Mouse (Mus musculus): ENCODE results near the gene Nop9. TPM values are rescaled to one million over a fixed set of nuclear protein-coding genes. Genes with fewer than 3 reads are reported as not detected.
"Not testable (repeated sequence)": the region's sequence is repeated elsewhere in the genome, so short reads cannot be mapped to it uniquely, and the experiment has no call there.

Gene Nop9
- polyA plus RNA-seq, 1 experiment from 2014 or later, result 34.3 TPM

DNA sequence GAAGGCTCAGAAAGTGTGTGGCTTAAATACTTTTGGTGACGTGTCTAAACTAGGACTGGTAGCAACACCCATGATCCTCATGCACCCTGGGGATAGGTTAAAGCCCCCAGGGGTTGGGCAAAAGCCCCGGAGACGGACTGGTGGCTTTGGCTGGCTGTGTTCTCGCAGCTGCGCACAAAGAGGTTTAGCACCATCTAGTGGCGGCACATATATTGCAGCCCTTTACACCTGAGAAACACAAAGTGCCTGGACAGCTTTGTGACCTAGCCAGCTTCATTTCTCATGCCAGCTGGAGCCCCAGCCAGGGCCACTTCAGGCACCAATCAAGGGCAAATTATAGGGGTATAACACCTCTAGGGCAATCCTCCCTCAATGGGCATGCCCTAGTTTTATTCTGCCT lies 14.7 kb downstream of the Nop9 start:
- WGBS, result under 1% methylated on average over 6 of the region's 6 CpGs
- Histone ChIP-seq H3K4me3 (replicated peaks) (peak overlapping the region; percentile 19), H3K27me3 (replicated peaks) (peaks cover 20% of the 10 kb centered on the region), H3K4me1 (peaks cover 15% of the 10 kb centered on the region), H3K4me2 (peak overlapping the region; percentile 51)
- ATAC-seq (ENCODE audit: insufficient read depth, low FRiP score, low read depth), result peak; percentile 36; the same call in 1 of the 2 replicates
- H3K9ac ChIP-seq, H3K27ac ChIP-seq, H3K36me3 ChIP-seq, H3K9me3 ChIP-seq: not testable (repeated sequence)

DNA sequence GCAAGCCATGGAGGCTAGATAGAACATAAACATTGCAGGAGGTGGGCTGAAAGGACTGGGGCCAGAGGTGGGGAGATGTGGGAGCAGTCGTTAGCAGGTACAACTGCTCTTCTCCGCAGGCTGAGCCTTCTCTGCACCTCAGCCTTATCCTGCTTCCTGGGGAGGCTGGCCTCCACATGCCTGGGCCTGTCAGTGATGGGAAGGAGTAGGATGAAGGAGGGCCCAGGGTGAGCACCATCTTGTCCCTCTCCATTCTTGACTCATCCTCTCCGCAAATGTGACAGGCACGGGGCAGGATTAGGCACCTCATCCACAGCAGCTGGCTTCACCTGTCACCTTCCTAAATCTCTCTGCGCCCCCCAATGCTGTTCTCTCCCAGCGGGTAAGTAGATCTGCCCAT lies 15.7 kb downstream of the Nop9 start, which contains the start of gene Ltb4r2:
TSS of gene Ltb4r2 (plus strand) at position 266 of the 400 bp plus-strand sequence.
- Histone ChIP-seq H3K36me3 (no peaks in the 10 kb centered on the region), H3K27ac (peak within 1 kb of the TSS; percentile 27; the same call in 1 of the 2 replicates), H3K9ac (peak within 1 kb of the TSS; percentile 65), H3K9me3 (no peaks in the 10 kb centered on the region), H3K4me3 (replicated peaks) (peak within 1 kb of the TSS; percentile 57), H3K4me1 (peaks cover 15% of the 10 kb centered on the region), H3K4me2 (peak within 1 kb of the TSS; percentile 98), H3K27me3 (replicated peaks) (peaks cover 20% of the 10 kb centered on the region)
- 78% methylated on average over 6 of the region's 6 CpGs for WGBS
- no peak for ATAC-seq (ENCODE audit: insufficient read depth, low FRiP score, low read depth)

DNA sequence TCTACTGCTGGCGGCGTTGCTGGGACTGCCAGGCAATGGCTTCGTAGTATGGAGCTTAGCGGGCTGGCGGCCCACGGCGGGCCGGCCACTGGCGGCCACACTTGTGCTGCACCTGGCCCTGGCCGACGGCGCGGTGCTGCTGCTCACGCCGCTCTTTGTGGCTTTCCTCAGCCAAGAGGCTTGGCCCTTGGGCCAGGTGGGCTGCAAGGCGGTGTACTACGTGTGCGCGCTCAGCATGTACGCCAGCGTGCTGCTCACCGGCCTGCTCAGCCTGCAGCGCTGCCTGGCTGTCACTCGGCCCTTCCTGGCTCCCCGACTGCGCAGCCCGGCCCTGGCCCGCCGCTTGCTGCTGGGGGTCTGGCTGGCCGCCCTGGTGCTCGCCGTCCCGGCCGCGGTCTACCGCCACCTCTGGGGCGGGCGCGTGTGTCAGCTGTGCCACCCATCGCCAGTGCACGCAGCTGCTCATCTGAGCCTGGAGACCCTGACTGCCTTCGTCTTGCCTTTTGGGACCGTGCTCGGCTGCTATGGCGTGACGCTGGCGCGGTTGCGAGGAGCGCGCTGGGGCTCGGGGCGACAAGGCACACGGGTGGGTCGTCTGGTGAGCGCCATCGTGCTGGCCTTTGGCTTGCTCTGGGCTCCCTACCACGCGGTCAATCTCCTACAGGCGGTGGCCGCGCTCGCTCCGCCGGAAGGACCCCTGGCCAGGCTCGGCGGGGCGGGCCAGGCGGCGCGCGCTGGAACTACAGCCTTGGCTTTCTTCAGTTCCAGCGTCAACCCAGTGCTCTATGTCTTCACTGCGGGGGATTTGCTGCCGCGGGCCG lies 16.7 kb downstream of the Nop9 start:
- Histone ChIP-seq H3K9me3 (no peaks in the 10 kb centered on the region), H3K4me3 (replicated peaks) (peak overlapping the region; percentile 57), H3K4me2 (peak overlapping the region; percentile 98), H3K36me3 (no peaks in the 10 kb centered on the region), H3K4me1 (peaks cover 15% of the 10 kb centered on the region), H3K9ac (peak overlapping the region; percentile 65), H3K27me3 (replicated peaks) (peaks cover 22% of the 10 kb centered on the region), H3K27ac (peak overlapping the region; percentile 27)
- under 1% methylated on average over 76 of the region's 77 CpGs for WGBS
- ATAC-seq (ENCODE audit: insufficient read depth, low FRiP score, low read depth), result peak; percentile 49

DNA sequence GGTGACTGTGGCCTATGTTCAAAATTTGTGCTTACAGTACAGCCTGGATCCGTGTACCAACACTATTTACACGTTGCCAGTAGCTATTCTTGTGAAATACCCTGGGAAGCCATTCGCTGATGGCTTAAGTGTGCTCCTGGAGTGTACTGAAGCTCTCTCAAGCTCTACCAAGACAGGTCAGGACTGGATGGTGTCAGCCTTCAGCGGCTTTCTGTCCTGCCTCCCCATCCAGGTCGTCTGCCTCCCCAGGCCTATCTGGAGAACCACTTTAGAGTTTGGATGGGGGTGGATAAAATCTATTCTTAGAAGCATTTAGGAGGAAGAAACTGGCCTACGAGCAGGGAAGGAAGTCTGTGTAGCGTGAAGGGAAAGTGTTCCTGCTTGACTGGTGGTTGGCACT lies 17.7 kb downstream of the Nop9 start:
- Histone ChIP-seq H3K9ac (no peak overlapping the region), H3K4me2 (peak overlapping the region; percentile 98)

DNA sequence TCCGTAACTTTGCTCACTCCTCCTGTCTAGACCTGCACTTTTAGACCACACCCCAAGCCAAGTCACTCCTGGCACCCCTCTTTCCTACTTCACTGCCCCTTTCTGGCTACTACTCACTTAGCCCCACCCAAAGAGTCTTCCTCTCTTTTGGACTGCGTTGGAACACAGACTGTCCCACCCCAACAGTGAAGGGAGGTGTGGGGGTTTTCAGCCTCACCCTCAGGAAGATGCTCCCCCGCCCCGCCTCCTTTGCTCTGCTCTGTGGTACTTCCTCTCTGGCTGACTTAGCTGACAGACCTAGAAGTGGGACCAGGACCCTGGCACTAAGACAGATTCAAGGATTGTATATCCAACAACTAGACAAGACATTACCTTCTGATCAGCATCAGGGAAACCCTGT lies 20.2 kb downstream of the Nop9 start, which contains the start of gene Ltb4r1:
TSS of gene Ltb4r1 (plus strand) at position 267 of the 400 bp plus-strand sequence.
- WGBS, result 56% methylated on average over 4 of the region's 4 CpGs
- no peak within 1 kb of the TSS for H3K27ac ChIP-seq
- no peak within 1 kb of the TSS for H3K9ac ChIP-seq
- H3K9me3 ChIP-seq, result no peaks in the 10 kb centered on the region
- no peak for ATAC-seq (ENCODE audit: insufficient read depth, low FRiP score, low read depth)
- H3K27me3 ChIP-seq (replicated peaks), result peaks cover 25% of the 10 kb centered on the region
- H3K4me2 ChIP-seq, result no peak within 1 kb of the TSS
- no peak within 1 kb of the TSS for H3K4me3 ChIP-seq (replicated peaks)
- no peaks in the 10 kb centered on the region for H3K36me3 ChIP-seq
- H3K4me1 ChIP-seq, result peaks cover 18% of the 10 kb centered on the region

More for the DNA sequence above, 17.7 kb downstream of the Nop9 start:
- peaks cover 25% of the 10 kb centered on the region for H3K27me3 ChIP-seq (replicated peaks)
- peaks cover 17% of the 10 kb centered on the region for H3K4me1 ChIP-seq
- H3K27ac ChIP-seq, result peak overlapping the region; percentile 27
- H3K9me3 ChIP-seq, result no peaks in the 10 kb centered on the region
- 51% methylated on average over 7 of the region's 7 CpGs for WGBS
- ATAC-seq (ENCODE audit: insufficient read depth, low FRiP score, low read depth), result no peak
- H3K36me3 ChIP-seq, result no peaks in the 10 kb centered on the region
- H3K4me3 ChIP-seq (replicated peaks), result no peak overlapping the region

DNA sequence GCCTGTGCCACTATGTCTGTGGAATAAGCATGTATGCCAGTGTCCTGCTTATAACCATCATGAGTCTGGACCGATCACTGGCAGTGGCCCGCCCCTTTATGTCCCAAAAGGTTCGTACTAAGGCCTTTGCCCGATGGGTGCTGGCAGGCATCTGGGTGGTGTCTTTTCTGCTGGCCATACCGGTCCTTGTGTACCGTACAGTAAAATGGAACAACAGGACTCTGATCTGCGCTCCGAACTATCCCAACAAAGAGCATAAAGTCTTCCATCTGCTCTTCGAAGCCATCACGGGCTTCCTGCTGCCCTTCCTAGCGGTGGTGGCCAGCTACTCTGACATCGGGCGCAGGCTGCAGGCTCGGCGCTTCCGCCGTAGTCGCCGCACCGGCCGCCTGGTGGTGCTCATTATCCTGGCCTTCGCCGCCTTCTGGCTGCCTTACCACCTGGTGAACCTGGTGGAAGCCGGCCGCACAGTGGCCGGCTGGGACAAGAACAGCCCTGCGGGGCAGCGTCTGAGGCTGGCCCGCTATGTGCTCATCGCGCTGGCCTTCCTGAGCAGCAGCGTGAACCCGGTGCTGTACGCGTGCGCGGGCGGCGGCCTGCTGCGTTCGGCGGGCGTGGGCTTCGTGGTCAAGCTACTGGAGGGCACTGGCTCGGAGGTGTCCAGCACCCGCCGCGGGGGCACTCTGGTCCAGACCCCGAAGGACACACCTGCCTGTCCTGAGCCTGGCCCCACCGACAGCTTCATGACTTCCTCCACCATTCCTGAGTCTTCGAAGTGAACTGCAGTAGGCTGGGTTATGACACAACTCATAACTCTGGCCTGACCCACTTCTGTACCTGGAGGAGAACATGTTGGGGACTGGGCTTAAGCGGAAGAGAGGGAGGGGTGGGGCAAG lies 22.3 kb downstream of the Nop9 start:
- Histone ChIP-seq H3K9me3 (no peaks in the 10 kb centered on the region), H3K27me3 (replicated peaks) (peaks cover 12% of the 10 kb centered on the region), H3K4me1 (peaks cover 8% of the 10 kb centered on the region; the same call in 1 of the 2 replicates), H3K4me3 (replicated peaks) (peak overlapping the region; percentile 43), H3K27ac (no peak overlapping the region), H3K4me2 (peak overlapping the region; percentile 89), H3K36me3 (no peaks in the 10 kb centered on the region), H3K9ac (no peak overlapping the region)
- peak; percentile 45 for ATAC-seq (ENCODE audit: insufficient read depth, low FRiP score, low read depth)
- WGBS, result 12% methylated on average over 52 of the region's 52 CpGs

DNA sequence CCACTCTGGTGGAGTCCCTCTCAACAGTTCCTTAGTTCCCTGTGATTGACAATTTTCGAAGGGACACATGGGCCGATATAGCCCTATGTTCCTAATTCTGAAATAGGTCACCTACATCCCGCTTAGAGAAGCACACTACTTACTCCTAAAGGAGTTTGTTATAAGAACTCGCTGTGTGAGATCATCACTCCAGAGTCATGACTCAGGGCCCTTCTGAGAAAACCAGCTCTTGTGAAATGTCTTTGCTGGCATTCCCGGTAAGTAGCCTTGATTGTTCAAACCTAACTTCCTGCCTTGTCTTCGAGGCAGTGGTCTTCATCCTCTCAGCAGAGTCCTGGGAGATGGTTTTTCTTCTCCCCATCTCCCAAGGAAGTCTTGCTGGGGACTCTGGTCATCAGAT lies 23.1 kb downstream of the Nop9 start:
- no peak for ATAC-seq (ENCODE audit: insufficient read depth, low FRiP score, low read depth)
- no peaks in the 10 kb centered on the region for H3K9me3 ChIP-seq
- 83% methylated on average over 6 of the region's 6 CpGs for WGBS

DNA sequence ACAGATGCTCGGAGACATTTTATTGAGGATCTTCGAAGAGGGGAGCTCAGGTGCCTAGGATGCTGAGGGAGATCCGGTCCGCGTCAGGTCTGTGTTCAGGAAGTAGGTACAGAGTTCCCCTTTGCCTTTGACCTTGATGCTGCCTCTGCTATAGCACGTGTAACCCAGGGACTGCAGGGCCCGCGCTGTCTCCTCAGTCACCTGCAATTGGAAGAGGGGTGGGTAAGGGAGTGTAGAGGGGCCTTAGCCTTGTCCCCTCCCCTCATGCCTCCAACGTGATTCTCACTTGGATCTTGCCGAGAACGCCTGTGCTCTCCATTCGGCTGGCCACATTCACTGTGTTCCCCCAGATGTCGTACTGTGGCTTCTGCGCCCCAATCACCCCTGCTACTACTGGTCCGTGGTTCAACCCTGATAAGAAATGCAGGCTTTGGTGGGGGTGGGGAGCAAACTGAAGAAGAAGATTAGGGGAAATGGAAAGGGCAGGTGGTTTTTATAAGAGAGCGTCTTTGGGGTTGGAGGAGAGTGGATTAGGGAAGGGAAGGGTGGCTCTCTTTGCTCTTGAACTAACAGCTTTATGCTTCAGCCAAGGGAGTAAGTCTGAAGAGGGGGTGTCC lies 23.7 kb downstream of the Nop9 start:
- Histone ChIP-seq H3K4me3 (replicated peaks) (no peak overlapping the region), H3K27ac (no peak overlapping the region), H3K4me2 (no peak overlapping the region), H3K9me3 (no peaks in the 10 kb centered on the region), H3K4me1 (0 out of 2 replicates have a peak, but pooled peaks cover 3% of the 10 kb centered on the region), H3K27me3 (replicated peaks) (peaks cover 10% of the 10 kb centered on the region), H3K36me3 (no peaks in the 10 kb centered on the region), H3K9ac (no peak overlapping the region)
- WGBS, result 70% methylated on average over 16 of the region's 16 CpGs
- no peak for ATAC-seq (ENCODE audit: insufficient read depth, low FRiP score, low read depth)

More for the DNA sequence above, 23.1 kb downstream of the Nop9 start:
- H3K9ac ChIP-seq, result no peak overlapping the region
- H3K4me3 ChIP-seq (replicated peaks), result no peak overlapping the region
- H3K36me3 ChIP-seq, result no peaks in the 10 kb centered on the region
- peaks cover 12% of the 10 kb centered on the region for H3K27me3 ChIP-seq (replicated peaks)
- peak overlapping the region; percentile 89; the same call in 1 of the 2 replicates for H3K4me2 ChIP-seq
- no peak overlapping the region for H3K27ac ChIP-seq
- 0 out of 2 replicates have a peak, but pooled peaks cover 3% of the 10 kb centered on the region for H3K4me1 ChIP-seq

DNA sequence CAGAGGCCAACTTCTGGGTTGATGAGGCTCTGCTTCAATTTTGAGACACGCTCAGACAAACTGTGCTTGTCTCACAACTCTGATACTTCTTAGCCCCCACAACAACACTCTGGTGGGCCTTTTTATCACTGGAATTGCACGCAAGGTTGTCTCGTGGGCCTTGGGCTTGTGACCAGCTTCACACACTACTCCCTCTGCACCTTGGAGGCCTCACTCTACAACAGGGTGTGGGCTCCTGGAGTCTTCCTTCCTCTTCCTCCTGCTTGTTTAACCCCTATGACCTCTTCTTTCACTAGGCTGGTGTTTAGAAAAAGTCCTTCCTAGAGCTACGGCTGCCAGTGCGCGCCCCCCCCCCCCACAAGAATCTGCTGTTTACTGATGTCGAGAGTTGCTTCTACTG lies 31.2 kb downstream of the Nop9 start:
- ATAC-seq (ENCODE audit: insufficient read depth, low FRiP score, low read depth), result no peak
- Histone ChIP-seq H3K9me3 (no peaks in the 10 kb centered on the region), H3K4me2 (no peak overlapping the region), H3K9ac (no peak overlapping the region), H3K27ac (no peak overlapping the region), H3K36me3 (no peaks in the 10 kb centered on the region), H3K4me3 (replicated peaks) (no peak overlapping the region), H3K4me1 (peaks cover 6% of the 10 kb centered on the region), H3K27me3 (replicated peaks) (no peaks in the 10 kb centered on the region)
- WGBS, result 44% methylated on average over 7 of the region's 7 CpGs

DNA sequence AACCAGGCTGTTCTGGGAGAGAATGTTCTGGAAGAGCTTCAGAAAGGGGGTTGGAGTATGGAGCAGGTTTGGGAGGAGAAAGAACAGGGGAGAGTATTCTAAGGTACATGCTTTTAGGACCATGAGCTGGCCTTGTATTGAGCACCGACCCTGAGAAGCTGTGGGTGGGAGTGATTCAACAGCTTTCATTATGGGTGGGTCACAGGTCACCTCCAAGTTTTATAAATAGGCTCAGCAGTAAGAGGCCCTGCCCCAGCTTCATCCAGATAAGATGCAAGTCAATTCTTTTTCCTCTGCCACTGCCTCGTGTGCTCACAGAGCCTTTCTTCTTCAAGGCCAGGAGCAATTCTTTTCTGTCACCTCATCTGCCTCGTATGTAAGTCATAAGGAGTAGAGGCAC lies 31.7 kb downstream of the Nop9 start:
- WGBS, result 16% methylated on average over 3 of the region's 3 CpGs
- no peak overlapping the region for H3K27ac ChIP-seq
- H3K27me3 ChIP-seq (replicated peaks), result no peaks in the 10 kb centered on the region
- H3K4me2 ChIP-seq, result no peak overlapping the region
- no peaks in the 10 kb centered on the region for H3K9me3 ChIP-seq
- H3K36me3 ChIP-seq, result no peaks in the 10 kb centered on the region
- H3K4me3 ChIP-seq (replicated peaks), result no peak overlapping the region
- peaks cover 6% of the 10 kb centered on the region for H3K4me1 ChIP-seq
- H3K9ac ChIP-seq, result no peak overlapping the region
- ATAC-seq (ENCODE audit: insufficient read depth, low FRiP score, low read depth), result no peak

DNA sequence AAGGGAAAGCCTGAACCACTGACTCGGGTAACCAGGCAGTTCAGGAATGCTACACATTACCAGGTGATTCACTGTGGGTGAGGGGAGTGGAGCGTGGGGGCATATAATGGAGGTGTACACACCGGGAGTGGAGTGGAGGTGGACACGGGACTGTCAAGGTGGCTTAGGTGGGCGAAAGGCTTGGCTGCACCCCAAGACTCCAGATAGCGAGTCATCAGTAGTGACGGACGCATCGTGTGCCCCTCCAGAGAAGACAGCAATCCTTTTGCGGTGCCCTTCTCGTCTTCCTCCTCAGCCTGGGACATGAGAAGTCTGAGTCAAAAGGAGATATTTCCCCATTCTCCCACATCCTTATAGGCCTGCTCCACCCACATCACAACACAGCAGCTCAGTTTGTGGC lies 32.3 kb downstream of the Nop9 start:
- Histone ChIP-seq H3K36me3 (no peaks in the 10 kb centered on the region), H3K4me1 (peaks cover 6% of the 10 kb centered on the region), H3K27ac (no peak overlapping the region), H3K27me3 (replicated peaks) (no peaks in the 10 kb centered on the region), H3K4me3 (replicated peaks) (no peak overlapping the region), H3K9ac (no peak overlapping the region), H3K9me3 (no peaks in the 10 kb centered on the region), H3K4me2 (no peak overlapping the region)
- WGBS, result 75% methylated on average over 11 of the region's 11 CpGs
- no peak for ATAC-seq (ENCODE audit: insufficient read depth, low FRiP score, low read depth)
